Mouse (Mus musculus) gastrocnemius, adult 18-20 months (tissue): ENCODE results near the gene Zfp507. TPM values are rescaled to one million over a fixed set of nuclear protein-coding genes. Genes with fewer than 3 reads are reported as not detected.

Source experiments
- DNase-seq: peaks from one replicate; pipeline ENCODE4 v3.0.0; 2021; ENCODE audit warnings: low spot score
- total RNA-seq, 2 experiments: library from RNA; stranded (reverse); gene quantifications; 2 replicates each; pipeline ENCODE4 v1.2.3; 2021

The Zfp507 gene
- total RNA-seq, 2 experiments from 2014 or later: 14.8 to 20.3 TPM

- no peak for DNase-seq
Observed at GRCm38 (mm10) chr7:35785579-35785978, 17.2 kb downstream of the Zfp507 start.

DNA sequence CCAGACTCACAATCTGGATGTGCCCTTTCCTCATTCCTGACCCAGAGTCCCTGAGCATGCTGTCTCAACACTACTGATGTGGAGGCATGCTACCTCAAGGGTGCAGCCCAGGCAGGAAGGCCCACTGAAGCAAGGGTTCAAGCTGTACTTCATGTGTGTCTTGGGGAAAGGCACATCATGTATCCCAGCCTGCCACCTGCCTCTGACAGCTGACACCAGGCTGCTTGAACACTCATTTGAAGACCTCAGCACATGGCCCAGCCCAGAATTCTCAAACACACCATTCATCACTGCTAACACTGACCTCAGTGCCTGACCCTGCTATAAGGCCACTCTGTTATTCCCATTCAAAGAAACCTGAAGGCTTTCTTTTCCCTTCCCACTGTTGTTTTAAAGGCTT is 20.6 kb downstream of the Zfp507 start:
- no peak for DNase-seq

- DNase-seq: no peak
Observed at GRCm38 (mm10) chr7:35774127-35774526, 28.7 kb downstream of the Zfp507 start.

- no peak for DNase-seq
Observed at GRCm38 (mm10) chr7:35772347-35772746, 30.5 kb downstream of the Zfp507 start.

DNA sequence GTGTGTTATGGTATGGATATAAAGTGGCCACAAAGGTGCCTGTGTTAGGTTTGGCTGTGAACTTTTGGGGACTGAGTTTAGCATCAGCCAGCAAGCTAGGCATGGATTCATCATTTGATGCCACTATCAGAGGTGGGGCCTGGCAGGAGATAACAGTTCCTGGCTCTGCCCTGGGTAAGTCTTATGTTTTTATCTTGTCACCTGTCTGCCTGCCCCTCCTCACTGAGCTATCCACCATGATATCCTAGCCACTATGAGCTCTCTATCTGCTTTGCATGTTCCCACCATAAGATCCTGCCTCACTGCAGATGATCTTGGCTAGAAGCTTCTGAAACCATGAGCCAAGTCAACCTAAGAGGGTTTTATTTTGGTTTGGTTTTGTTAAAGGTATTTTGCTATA is 31.7 kb downstream of the Zfp507 start:
- no peak for DNase-seq

- DNase-seq: no peak
Observed at GRCm38 (mm10) chr7:35770122-35770521, 32.7 kb downstream of the Zfp507 start.

- no peak for DNase-seq
Observed at GRCm38 (mm10) chr7:35764461-35764860, 38.3 kb downstream of the Zfp507 start.

- DNase-seq: no peak
Observed at GRCm38 (mm10) chr7:35761801-35762200, 41.0 kb downstream of the Zfp507 start.

- no peak for DNase-seq
Observed at GRCm38 (mm10) chr7:35759602-35760001, 43.2 kb downstream of the Zfp507 start.

GRCm38 (mm10) chr7:35756510-35757440 is 46.0 kb downstream of the Zfp507 start:
- no peak for DNase-seq

GRCm38 (mm10) chr7:35754886-35755168 is 48.0 kb downstream of the Zfp507 start:
- DNase-seq: no peak

- peak; percentile 86 for DNase-seq
Observed at GRCm38 (mm10) chr7:35754033-35754885, 48.5 kb downstream of the Zfp507 start, which contains the start of gene Dpy19l3. Gene Dpy19l3 (minus strand): TSS chr7:35754454.

GRCm38 (mm10) chr7:35753319-35754032 is 49.3 kb downstream of the Zfp507 start:
- no peak for DNase-seq

DNA sequence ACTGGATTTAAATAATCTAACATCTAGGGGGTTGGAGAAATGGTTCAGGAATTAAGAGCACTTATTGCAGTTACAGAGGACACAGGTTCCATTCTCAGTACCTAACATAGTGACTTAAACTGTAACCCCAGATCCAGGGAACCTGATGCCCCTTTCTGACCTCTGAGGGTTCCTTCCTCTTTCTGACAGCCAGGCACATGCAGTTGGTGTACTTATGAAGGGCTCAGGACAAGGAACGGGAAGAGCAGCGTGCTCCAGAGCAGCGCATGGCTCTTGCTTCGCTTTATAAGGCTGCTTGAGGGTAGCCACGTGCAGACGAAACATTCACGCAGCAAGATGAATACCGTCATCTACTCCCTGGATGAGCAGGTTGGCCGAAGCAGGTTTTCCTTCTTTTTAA is 51.9 kb downstream of the Zfp507 start:
- no peak for DNase-seq

DNA sequence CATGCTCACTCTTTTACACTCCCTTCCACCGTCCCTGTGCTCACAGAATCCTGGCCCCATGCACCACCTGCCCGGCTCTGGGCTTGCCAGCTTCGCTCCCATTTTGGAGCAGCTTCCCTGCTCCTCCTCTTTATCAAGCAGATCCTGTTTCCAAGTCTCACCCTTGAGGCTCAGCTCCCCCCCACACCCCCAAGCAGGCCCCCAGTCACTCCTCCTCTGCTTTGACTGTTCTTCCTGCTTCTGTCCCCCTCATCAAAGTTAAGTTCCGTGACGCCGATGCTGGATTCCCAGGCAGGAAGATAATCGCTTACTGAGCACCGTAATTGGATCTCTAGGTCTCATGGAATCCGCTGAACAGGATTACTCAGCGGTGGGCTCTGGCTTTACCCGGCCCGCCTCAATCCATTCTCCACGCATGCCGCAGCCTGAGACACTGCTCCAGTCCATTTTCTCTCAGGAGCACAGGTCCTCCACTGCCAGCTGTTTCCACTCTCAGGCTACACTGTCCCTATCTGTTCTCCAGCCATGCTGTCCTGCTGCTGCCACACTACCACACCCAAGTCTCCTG is 55.3 kb downstream of the Zfp507 start:
- DNase-seq: no peak

DNA sequence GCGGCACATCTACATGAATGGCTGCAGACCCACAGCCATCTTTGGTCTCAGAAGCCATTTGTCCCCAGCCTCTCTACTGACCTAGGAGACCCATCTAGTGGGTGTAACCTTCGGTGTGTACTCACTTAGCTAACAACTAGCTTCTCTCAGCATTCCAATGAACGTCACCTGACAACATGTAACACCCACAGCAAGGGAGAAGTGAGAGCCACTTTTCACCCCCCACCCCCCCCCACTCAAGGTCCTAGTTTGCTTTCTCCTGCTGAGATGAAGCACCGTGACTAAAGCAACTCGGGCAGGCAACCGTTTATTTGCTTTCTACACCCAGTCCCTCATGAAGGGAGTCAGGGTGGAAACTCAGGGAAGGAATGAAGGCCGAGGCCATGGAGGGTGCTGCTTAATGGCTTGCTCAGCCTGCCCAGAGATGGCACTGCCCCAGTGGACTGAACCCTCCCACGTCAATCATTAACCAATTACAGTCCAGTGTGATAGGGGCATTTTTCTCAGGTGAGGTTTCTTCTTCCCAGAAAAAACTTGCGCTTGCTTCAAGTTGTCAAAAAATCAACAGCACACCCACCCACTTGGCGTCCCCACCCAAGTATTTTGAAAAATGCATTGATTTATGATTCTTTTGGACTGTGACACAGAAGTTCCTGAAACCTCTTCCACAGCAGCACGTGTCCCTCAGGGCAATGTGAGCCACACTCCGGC is 56.0 kb downstream of the Zfp507 start:
- DNase-seq: no peak

DNA sequence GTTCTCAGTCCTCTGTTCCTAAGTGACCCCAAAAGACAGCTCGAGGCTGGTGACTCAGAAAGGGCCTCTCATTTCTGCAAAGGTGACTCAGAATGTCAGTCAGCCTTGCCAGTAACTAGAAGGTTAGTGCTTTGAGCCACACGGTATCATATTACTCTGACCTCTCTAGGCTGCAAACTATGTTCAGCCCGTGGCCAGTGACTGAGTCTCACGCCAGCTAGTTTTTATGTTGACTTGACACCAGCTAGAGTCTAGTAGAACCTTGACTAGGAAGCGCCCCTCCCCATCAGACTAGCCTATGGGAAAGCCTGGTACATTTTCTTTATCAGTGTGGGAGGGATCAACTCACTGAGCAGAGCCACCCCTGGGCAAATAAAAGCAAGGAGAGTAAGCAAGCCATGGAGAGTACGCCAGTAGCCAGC is 57.5 kb downstream of the Zfp507 start:
- peak; percentile 68 for DNase-seq

DNA sequence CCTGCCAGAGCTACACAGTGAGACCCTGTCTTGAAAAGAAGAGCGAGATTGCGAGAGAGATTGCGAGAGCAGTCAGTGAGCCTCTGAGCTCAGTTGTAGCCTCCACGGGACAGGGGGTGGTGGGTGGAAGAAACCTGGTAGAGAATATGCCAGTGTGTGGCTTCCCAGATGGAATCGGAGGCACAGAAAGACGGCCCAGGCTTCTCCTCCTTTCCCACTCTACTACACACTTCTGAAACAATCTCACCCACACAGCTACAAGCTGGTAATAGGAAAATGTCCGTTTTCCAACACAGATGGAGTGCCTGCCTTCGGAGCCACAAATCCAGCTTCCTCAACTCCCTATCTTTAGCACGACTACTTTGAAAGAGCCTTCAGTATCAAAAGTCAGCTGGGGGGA is 58.0 kb downstream of the Zfp507 start:
- no peak for DNase-seq

DNA sequence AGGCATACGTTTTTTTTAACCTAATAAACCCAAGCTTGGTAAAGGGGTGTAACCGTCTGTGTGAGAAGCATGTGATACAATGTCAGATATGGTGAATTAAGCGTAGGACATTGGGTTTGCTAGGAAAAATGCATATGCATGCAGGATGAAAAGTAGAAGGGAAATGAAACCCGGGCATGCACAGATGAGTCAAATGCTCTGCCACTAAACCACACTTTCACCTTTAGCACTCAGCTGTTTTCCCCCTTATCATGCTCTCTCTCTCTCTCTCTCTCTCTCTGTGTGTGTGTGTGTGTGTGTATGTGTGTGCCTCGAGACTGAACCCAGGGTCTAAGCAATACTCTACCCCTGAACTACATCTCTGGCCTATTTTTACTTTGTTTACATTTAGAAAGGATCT is 60.5 kb downstream of the Zfp507 start:
- no peak for DNase-seq

GRCm38 (mm10) chr7:35741858-35742257 is 60.9 kb downstream of the Zfp507 start:
- DNase-seq: no peak
